Mouse (Mus musculus): ENCODE measurements around the gene Clec2l.

GRCm38 (mm10) chr6:38702810-38703399 lies 40.0 kb downstream of the Clec2l start:
- TF ChIP-seq CTCF (IDR thresholded peaks at IDR 0.05; ENCODE audit: control insufficient read depth, insufficient read depth, insufficient read length) (no peak), MYOG (IDR thresholded peaks at IDR 0.05; ENCODE audit: control insufficient read depth, extremely low read depth, insufficient read length) (no peak), FOSL1 (IDR thresholded peaks at IDR 0.05; ENCODE audit: insufficient read depth, low read length, poor library complexity, severe bottlenecking) (no peak), CEBPB (IDR thresholded peaks at IDR 0.05; ENCODE audit: low read depth) (no peak)
